Mouse (Mus musculus) ES-Bruce4 (cell line): ENCODE measurements at regions not wholly inside any gene's neighbourhood (a gene's known extent, or its start where the extent isn't known, plus 50 kb on each side); places are given as distances from the start of the nearest gene placed in this dataset.
A peak's percentile ranks its signal among the peaks of the same experiment; 100 is the strongest.

ENCODE experiments used
- H3K27ac ChIP-seq: 2 replicates; pipeline ENCODE4 v1.5.1; 2012; ENCODE audit warnings: low read length, inconsistent platforms; ENCODE audit not compliant: insufficient read depth
- H3K27me3 ChIP-seq: 2 replicates; pipeline ENCODE4 v1.6.1; 2012; ENCODE audit warnings: mild to moderate bottlenecking, low read length, inconsistent platforms; ENCODE audit not compliant: control insufficient read depth, poor library complexity, insufficient read depth, severe bottlenecking
- H3K36me3 ChIP-seq: 2 replicates; pipeline ENCODE4 v1.6.1; 2012; ENCODE audit warnings: inconsistent platforms, mild to moderate bottlenecking, low read length, moderate library complexity; ENCODE audit not compliant: control insufficient read depth, poor library complexity, insufficient read depth, severe bottlenecking
- H3K4me1 ChIP-seq: one replicate; pipeline ENCODE4 v1.8.1; 2011; ENCODE audit warnings: low read length; ENCODE audit not compliant: control insufficient read depth, insufficient read depth
- H3K4me3 ChIP-seq: 2 replicates; pipeline ENCODE4 v1.5.1; 2011; ENCODE audit warnings: low read depth, mild to moderate bottlenecking, low read length
- H3K9ac ChIP-seq: 2 replicates; pipeline ENCODE4 v1.6.1; 2012; ENCODE audit warnings: low read depth, mild to moderate bottlenecking, inconsistent platforms; ENCODE audit not compliant: poor library complexity, severe bottlenecking
- H3K9me3 ChIP-seq: replicated peaks from 2 replicates; pipeline ENCODE4 v1.6.1; 2012; ENCODE audit warnings: mild to moderate bottlenecking, low read length, inconsistent platforms; ENCODE audit not compliant: control insufficient read depth, poor library complexity, insufficient read depth, severe bottlenecking
- CTCF ChIP-seq: IDR thresholded peaks from one replicate; pipeline ENCODE4 v1.8.1; 2011; ENCODE audit warnings: low read depth, low read length
- EP300 ChIP-seq: IDR thresholded peaks from 2 replicates; pipeline ENCODE4 v1.6.1; 2011; ENCODE audit warnings: low read depth, low read length; ENCODE audit not compliant: insufficient read depth
- POLR2A ChIP-seq: IDR thresholded peaks from one replicate; pipeline ENCODE4 v1.8.1; 2011; ENCODE audit warnings: low read length; ENCODE audit not compliant: insufficient read depth

- H3K4me3 ChIP-seq: no peak overlapping the region
- peaks cover 4% of the 10 kb centered on the region for H3K4me1 ChIP-seq
- no peak for TF ChIP-seq CTCF
- no peak for TF ChIP-seq EP300
- TF ChIP-seq POLR2A: no peak
- H3K9me3 ChIP-seq: no peaks in the 10 kb centered on the region
- no peak overlapping the region for H3K9ac ChIP-seq
- H3K27ac ChIP-seq: no peak overlapping the region
- H3K36me3 ChIP-seq: no peaks in the 10 kb centered on the region
- no peaks in the 10 kb centered on the region for H3K27me3 ChIP-seq
Measured at GRCm38 (mm10) chr2:92673064-92673813, 73.7 kb downstream of the Chst1 start.

- H3K4me3 ChIP-seq: no peak overlapping the region
- peaks cover 4% of the 10 kb centered on the region for H3K4me1 ChIP-seq
- no peaks in the 10 kb centered on the region for H3K27me3 ChIP-seq
- H3K9ac ChIP-seq: no peak overlapping the region
- TF ChIP-seq POLR2A: no peak
- TF ChIP-seq CTCF: no peak
- TF ChIP-seq EP300: 0 out of 2 replicates have a peak, but pooled peaks have one; percentile 22
- H3K9me3 ChIP-seq: no peaks in the 10 kb centered on the region
- no peaks in the 10 kb centered on the region for H3K36me3 ChIP-seq
- H3K27ac ChIP-seq: no peak overlapping the region
Measured at GRCm38 (mm10) chr2:92673931-92674330, 74.4 kb downstream of the Chst1 start.

- Histone ChIP-seq H3K4me3 (no peak overlapping the region), H3K27ac (no peak overlapping the region), H3K36me3 (no peaks in the 10 kb centered on the region), H3K9me3 (no peaks in the 10 kb centered on the region), H3K4me1 (peaks cover 4% of the 10 kb centered on the region), H3K27me3 (no peaks in the 10 kb centered on the region), H3K9ac (no peak overlapping the region)
- TF ChIP-seq EP300 (no peak), CTCF (no peak), POLR2A (no peak)
Measured at GRCm38 (mm10) chr2:92675247-92675646, 75.7 kb downstream of the Chst1 start.

GRCm38 (mm10) chr2:92678276-92678930 is 78.9 kb downstream of the Chst1 start:
- Histone ChIP-seq H3K4me3 (no peak overlapping the region), H3K4me1 (peaks cover 4% of the 10 kb centered on the region), H3K27ac (no peak overlapping the region), H3K36me3 (no peaks in the 10 kb centered on the region), H3K27me3 (no peaks in the 10 kb centered on the region), H3K9ac (no peak overlapping the region), H3K9me3 (no peaks in the 10 kb centered on the region)
- TF ChIP-seq EP300 (no peak), POLR2A (no peak), CTCF (no peak)

GRCm38 (mm10) chr2:92678999-92679704 is 79.6 kb downstream of the Chst1 start:
- Histone ChIP-seq H3K36me3 (no peaks in the 10 kb centered on the region), H3K4me1 (peaks cover 1% of the 10 kb centered on the region), H3K27ac (no peak overlapping the region), H3K4me3 (no peak overlapping the region), H3K9me3 (no peaks in the 10 kb centered on the region), H3K9ac (no peak overlapping the region), H3K27me3 (no peaks in the 10 kb centered on the region)
- TF ChIP-seq EP300 (no peak), CTCF (no peak)

- Histone ChIP-seq H3K27ac (no peak overlapping the region), H3K9me3 (no peaks in the 10 kb centered on the region), H3K4me3 (no peak overlapping the region), H3K9ac (no peak overlapping the region), H3K27me3 (no peaks in the 10 kb centered on the region), H3K4me1 (no peaks in the 10 kb centered on the region), H3K36me3 (no peaks in the 10 kb centered on the region)
- no peak for TF ChIP-seq CTCF
- no peak for TF ChIP-seq EP300
- TF ChIP-seq POLR2A: no peak
Measured at GRCm38 (mm10) chr2:92682256-92682655, 82.7 kb downstream of the Chst1 start.
